Mouse (Mus musculus): ENCODE data around the gene Trim13. TPM values are rescaled to one million over a fixed set of nuclear protein-coding genes. Genes with fewer than 3 reads are reported as not detected.
"Not testable (repeated sequence)": the region's sequence is repeated elsewhere in the genome, so short reads cannot be mapped to it uniquely, and the experiment has no call there.

Gene Trim13
- polyA plus RNA-seq, 1 experiment from 2014 or later = 19.2 TPM

GRCm38 (mm10) chr14:61603069-61603755 lies 5.2 kb downstream of the Trim13 start:
- Histone ChIP-seq H3K4me3 (ENCODE audit: low read depth, low read length) (no peak overlapping the region), H3K9ac (ENCODE audit: low read length) (no peak overlapping the region), H3K4me1 (ENCODE audit: control insufficient read depth, insufficient read depth, low read length) (no peaks in the 10 kb centered on the region), H3K36me3 (ENCODE audit: control insufficient read depth, insufficient read depth, low read length) (peaks cover 2% of the 10 kb centered on the region; the same call in 1 of the 2 replicates), H3K27ac (replicated peaks; ENCODE audit: low read depth, low read length) (no peak overlapping the region), H3K9me3 (ENCODE audit: control insufficient read depth, low read length) (no peaks in the 10 kb centered on the region), H3K27me3 (ENCODE audit: control insufficient read depth, insufficient read depth, low read length) (no peaks in the 10 kb centered on the region), H3K4me2 (ENCODE audit: low read depth, severe bottlenecking) (no peak overlapping the region)
- ATAC-seq (ENCODE audit: insufficient number of reproducible peaks, low FRiP score, low TSS enrichment, low read depth) (no peak), DNase-seq (ENCODE audit: low spot score) (no peak)
- WGBS = 86% methylated on average over 8 of the region's 8 CpGs

DNA sequence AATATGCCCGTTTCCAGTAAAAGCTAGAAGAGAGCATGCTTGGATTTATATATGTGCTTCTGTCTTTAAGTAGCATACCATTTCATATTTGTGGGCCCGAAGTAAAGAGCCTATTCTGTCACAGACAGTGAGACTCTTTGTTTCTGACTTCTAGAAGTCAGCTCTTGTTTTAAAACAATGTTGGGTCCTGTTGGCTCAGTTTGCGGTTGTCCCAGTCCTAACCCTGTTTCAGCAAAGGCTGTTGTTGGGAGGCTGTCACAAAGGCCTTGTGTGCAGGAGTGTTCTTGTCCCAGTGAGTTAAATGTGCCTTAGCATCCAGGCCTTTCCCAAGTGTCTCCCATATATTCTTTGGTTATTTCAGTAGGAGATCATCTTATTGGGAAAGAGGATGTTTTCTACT lies 6.0 kb downstream of the Trim13 start:
- DNase-seq (ENCODE audit: low spot score) = no peak
- Histone ChIP-seq H3K4me3 (ENCODE audit: low read depth, low read length) (no peak overlapping the region), H3K9ac (ENCODE audit: low read length) (no peak overlapping the region), H3K27ac (replicated peaks; ENCODE audit: low read depth, low read length) (no peak overlapping the region), H3K27me3 (ENCODE audit: control insufficient read depth, insufficient read depth, low read length) (no peaks in the 10 kb centered on the region), H3K4me2 (ENCODE audit: low read depth, severe bottlenecking) (no peak overlapping the region), H3K36me3 (ENCODE audit: control insufficient read depth, insufficient read depth, low read length) (peaks cover 2% of the 10 kb centered on the region; the same call in 1 of the 2 replicates), H3K4me1 (ENCODE audit: control insufficient read depth, insufficient read depth, low read length) (no peaks in the 10 kb centered on the region), H3K9me3 (ENCODE audit: control insufficient read depth, low read length) (no peaks in the 10 kb centered on the region)
- WGBS = 91% methylated on average over 3 of the region's 3 CpGs
- no peak for ATAC-seq (ENCODE audit: insufficient number of reproducible peaks, low FRiP score, low TSS enrichment, low read depth)

DNA sequence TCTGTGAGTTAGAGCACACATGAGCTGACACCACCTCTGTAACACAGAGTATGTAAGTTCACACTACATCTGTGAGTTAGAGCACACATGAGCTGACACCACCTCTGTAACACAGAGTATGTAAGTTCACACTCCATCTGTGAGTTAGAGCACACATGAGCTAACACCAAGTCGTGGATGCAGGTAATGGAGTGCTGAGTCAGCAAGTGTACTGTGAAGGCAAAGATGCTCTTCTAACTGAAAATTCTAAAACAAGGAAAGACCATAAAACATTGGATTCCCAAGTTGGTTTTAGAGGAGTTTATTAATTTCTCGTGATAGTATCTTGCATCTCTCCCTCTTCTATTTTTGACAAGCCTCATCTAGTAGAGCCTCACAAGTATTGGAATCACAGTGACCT lies 8.0 kb downstream of the Trim13 start:
- not testable (repeated sequence) for ATAC-seq (ENCODE audit: insufficient number of reproducible peaks, low FRiP score, low TSS enrichment, low read depth); H3K36me3 ChIP-seq (ENCODE audit: control insufficient read depth, insufficient read depth, low read length); H3K4me3 ChIP-seq (ENCODE audit: low read depth, low read length); H3K27me3 ChIP-seq (ENCODE audit: control insufficient read depth, insufficient read depth, low read length); H3K4me1 ChIP-seq (ENCODE audit: control insufficient read depth, insufficient read depth, low read length); H3K27ac ChIP-seq (replicated peaks; ENCODE audit: low read depth, low read length); H3K9ac ChIP-seq (ENCODE audit: low read length); H3K9me3 ChIP-seq (ENCODE audit: control insufficient read depth, low read length); DNase-seq (ENCODE audit: low spot score); H3K4me2 ChIP-seq (ENCODE audit: low read depth, severe bottlenecking)
- 85% methylated on average over 2 of the region's 2 CpGs for WGBS

DNA sequence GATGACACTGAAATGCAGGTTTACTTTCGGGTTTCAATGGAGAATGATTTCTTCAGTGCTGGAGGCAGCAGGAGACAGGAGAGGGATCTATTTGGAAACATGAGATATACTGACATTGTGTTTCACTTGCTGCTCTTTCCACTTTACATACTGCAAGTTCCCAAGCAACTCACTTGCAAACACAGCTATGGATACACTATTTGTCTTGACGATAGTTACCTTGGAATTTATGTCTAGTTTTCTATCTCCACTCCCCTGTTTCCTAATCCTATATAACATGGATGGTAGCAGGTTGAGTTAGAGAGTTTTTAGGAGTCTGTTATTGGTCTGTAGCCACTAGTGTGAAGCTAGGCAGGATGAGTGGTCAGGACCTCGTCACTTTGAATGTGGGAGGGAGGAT lies 9.1 kb downstream of the Trim13 start, which contains the start of gene Kcnrg:
Gene Kcnrg, plus strand, starts transcription at position 301 of the 400 bp plus-strand sequence.
- H3K27me3 ChIP-seq (ENCODE audit: control insufficient read depth, insufficient read depth, low read length) = no peaks in the 10 kb centered on the region
- no peak for DNase-seq (ENCODE audit: low spot score)
- no peaks in the 10 kb centered on the region for H3K9me3 ChIP-seq (ENCODE audit: control insufficient read depth, low read length)
- H3K9ac ChIP-seq (ENCODE audit: low read length) = no peak within 1 kb of the TSS
- no peaks in the 10 kb centered on the region for H3K4me1 ChIP-seq (ENCODE audit: control insufficient read depth, insufficient read depth, low read length)
- H3K27ac ChIP-seq (replicated peaks; ENCODE audit: low read depth, low read length) = no peak within 1 kb of the TSS
- H3K4me2 ChIP-seq (ENCODE audit: low read depth, severe bottlenecking) = no peak within 1 kb of the TSS
- ATAC-seq (ENCODE audit: insufficient number of reproducible peaks, low FRiP score, low TSS enrichment, low read depth) = no peak
- peaks cover 2% of the 10 kb centered on the region; the same call in 1 of the 2 replicates for H3K36me3 ChIP-seq (ENCODE audit: control insufficient read depth, insufficient read depth, low read length)
- no peak within 1 kb of the TSS for H3K4me3 ChIP-seq (ENCODE audit: low read depth, low read length)
- 87% methylated on average over 3 of the region's 3 CpGs for WGBS

DNA sequence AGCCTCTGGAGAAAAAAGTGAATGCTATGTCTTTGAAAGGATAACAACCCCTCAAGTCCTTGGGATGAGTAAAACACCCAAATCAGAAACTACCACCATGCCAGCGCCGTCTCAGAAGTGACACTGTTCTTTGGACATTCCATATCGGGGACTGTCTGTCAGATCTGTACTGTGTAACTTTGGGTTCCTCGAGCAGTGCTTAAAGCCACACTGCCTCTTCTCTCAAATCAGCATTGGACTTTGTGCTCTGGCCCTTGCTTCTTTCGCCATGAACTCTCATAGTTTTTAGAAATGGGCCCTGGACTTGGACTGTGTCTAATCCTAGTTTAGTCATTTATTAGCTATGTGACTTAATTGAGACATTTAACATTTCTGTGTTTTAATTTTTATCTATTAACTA lies 13.7 kb downstream of the Trim13 start:
- ATAC-seq (ENCODE audit: insufficient number of reproducible peaks, low FRiP score, low TSS enrichment, low read depth) (no peak), DNase-seq (ENCODE audit: low spot score) (no peak)
- whole genome bisulfite sequencing = 96% methylated on average over 5 of the region's 5 CpGs
- no peak overlapping the region for H3K9ac ChIP-seq (ENCODE audit: low read length)
- no peak overlapping the region for H3K4me2 ChIP-seq (ENCODE audit: low read depth, severe bottlenecking)
- no peaks in the 10 kb centered on the region for H3K27me3 ChIP-seq (ENCODE audit: control insufficient read depth, insufficient read depth, low read length)
- no peak overlapping the region for H3K4me3 ChIP-seq (ENCODE audit: low read depth, low read length)
- H3K4me1 ChIP-seq (ENCODE audit: control insufficient read depth, insufficient read depth, low read length) = no peaks in the 10 kb centered on the region
- H3K9me3 ChIP-seq (ENCODE audit: control insufficient read depth, low read length) = no peaks in the 10 kb centered on the region
- no peak overlapping the region for H3K27ac ChIP-seq (replicated peaks; ENCODE audit: low read depth, low read length)
- H3K36me3 ChIP-seq (ENCODE audit: control insufficient read depth, insufficient read depth, low read length) = no peaks in the 10 kb centered on the region

GRCm38 (mm10) chr14:61613319-61613718 lies 15.3 kb downstream of the Trim13 start:
- no peak overlapping the region for H3K27ac ChIP-seq (replicated peaks; ENCODE audit: low read depth, low read length)
- no peaks in the 10 kb centered on the region for H3K9me3 ChIP-seq (ENCODE audit: control insufficient read depth, low read length)
- no peak overlapping the region for H3K9ac ChIP-seq (ENCODE audit: low read length)
- H3K4me3 ChIP-seq (ENCODE audit: low read depth, low read length) = no peak overlapping the region
- H3K4me2 ChIP-seq (ENCODE audit: low read depth, severe bottlenecking) = no peak overlapping the region
- DNase-seq (ENCODE audit: low spot score) = no peak
- WGBS = 93% methylated on average over 2 of the region's 2 CpGs
- no peaks in the 10 kb centered on the region for H3K36me3 ChIP-seq (ENCODE audit: control insufficient read depth, insufficient read depth, low read length)
- ATAC-seq (ENCODE audit: insufficient number of reproducible peaks, low FRiP score, low TSS enrichment, low read depth) = no peak
- no peaks in the 10 kb centered on the region for H3K4me1 ChIP-seq (ENCODE audit: control insufficient read depth, insufficient read depth, low read length)
- no peaks in the 10 kb centered on the region for H3K27me3 ChIP-seq (ENCODE audit: control insufficient read depth, insufficient read depth, low read length)

DNA sequence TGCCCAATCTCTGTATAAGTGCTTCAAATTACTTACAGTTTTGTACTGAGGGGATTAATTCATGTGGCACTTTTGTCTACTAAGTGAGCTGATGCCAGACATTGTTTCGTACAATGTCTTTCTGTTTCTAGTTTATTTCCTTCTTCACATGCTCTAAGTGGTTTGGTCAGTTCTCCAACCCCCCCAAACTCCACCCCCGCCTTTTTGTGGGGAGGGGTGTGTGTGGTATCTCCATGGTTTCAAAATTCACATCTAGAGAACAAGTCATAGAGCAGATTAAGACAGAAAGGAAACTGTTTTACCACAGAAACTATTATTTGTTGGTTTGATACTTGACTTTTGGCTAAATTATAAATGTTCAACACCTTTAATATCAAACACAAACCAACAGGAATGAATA lies 22.3 kb downstream of the Trim13 start:
- H3K27ac ChIP-seq (replicated peaks; ENCODE audit: low read depth, low read length) = no peak overlapping the region
- H3K36me3 ChIP-seq (ENCODE audit: control insufficient read depth, insufficient read depth, low read length) = no peaks in the 10 kb centered on the region
- DNase-seq (ENCODE audit: low spot score) = no peak
- H3K9me3 ChIP-seq (ENCODE audit: control insufficient read depth, low read length) = no peaks in the 10 kb centered on the region
- no peak overlapping the region for H3K9ac ChIP-seq (ENCODE audit: low read length)
- no peaks in the 10 kb centered on the region for H3K4me1 ChIP-seq (ENCODE audit: control insufficient read depth, insufficient read depth, low read length)
- H3K4me3 ChIP-seq (ENCODE audit: low read depth, low read length) = no peak overlapping the region
- no peaks in the 10 kb centered on the region for H3K27me3 ChIP-seq (ENCODE audit: control insufficient read depth, insufficient read depth, low read length)
- no peak for ATAC-seq (ENCODE audit: insufficient number of reproducible peaks, low FRiP score, low TSS enrichment, low read depth)
- no peak overlapping the region for H3K4me2 ChIP-seq (ENCODE audit: low read depth, severe bottlenecking)
- WGBS = 94% methylated on average over 2 of the region's 2 CpGs

GRCm38 (mm10) chr14:61635969-61636368 lies 37.9 kb downstream of the Trim13 start:
- H3K4me2 ChIP-seq (ENCODE audit: low read depth, severe bottlenecking) = no peak overlapping the region
- peaks cover 4% of the 10 kb centered on the region; the same call in 1 of the 2 replicates for H3K36me3 ChIP-seq (ENCODE audit: control insufficient read depth, insufficient read depth, low read length)
- DNase-seq (ENCODE audit: low spot score) = no peak
- ATAC-seq (ENCODE audit: insufficient number of reproducible peaks, low FRiP score, low TSS enrichment, low read depth) = no peak
- H3K9ac ChIP-seq (ENCODE audit: low read length) = no peak overlapping the region
- no peak overlapping the region for H3K4me3 ChIP-seq (ENCODE audit: low read depth, low read length)
- no peak overlapping the region for H3K27ac ChIP-seq (replicated peaks; ENCODE audit: low read depth, low read length)
- no peaks in the 10 kb centered on the region for H3K27me3 ChIP-seq (ENCODE audit: control insufficient read depth, insufficient read depth, low read length)
- no peaks in the 10 kb centered on the region for H3K9me3 ChIP-seq (ENCODE audit: control insufficient read depth, low read length)
- no peaks in the 10 kb centered on the region for H3K4me1 ChIP-seq (ENCODE audit: control insufficient read depth, insufficient read depth, low read length)

GRCm38 (mm10) chr14:61642668-61643067 lies 44.6 kb downstream of the Trim13 start:
- Histone ChIP-seq H3K36me3 (ENCODE audit: control insufficient read depth, insufficient read depth, low read length) (no peaks in the 10 kb centered on the region), H3K27ac (replicated peaks; ENCODE audit: low read depth, low read length) (no peak overlapping the region), H3K9ac (ENCODE audit: low read length) (no peak overlapping the region), H3K4me1 (ENCODE audit: control insufficient read depth, insufficient read depth, low read length) (no peaks in the 10 kb centered on the region), H3K4me3 (ENCODE audit: low read depth, low read length) (no peak overlapping the region), H3K4me2 (ENCODE audit: low read depth, severe bottlenecking) (no peak overlapping the region), H3K27me3 (ENCODE audit: control insufficient read depth, insufficient read depth, low read length) (no peaks in the 10 kb centered on the region), H3K9me3 (ENCODE audit: control insufficient read depth, low read length) (no peaks in the 10 kb centered on the region)
- no peak for ATAC-seq (ENCODE audit: insufficient number of reproducible peaks, low FRiP score, low TSS enrichment, low read depth)
- DNase-seq (ENCODE audit: low spot score) = no peak
- WGBS = 76% methylated on average over 1 of the region's 1 CpGs
